Mouse (Mus musculus) cerebellum, adult 2 months (tissue): ENCODE data around the gene Ldlrad3. TPM values are rescaled to one million over a fixed set of nuclear protein-coding genes. Genes with fewer than 3 reads are reported as not detected.

Source experiments
- DNase-seq, 2 experiments: peaks; one replicate each; pipeline ENCODE4 v3.0.0; 2021
- H3K27ac ChIP-seq: fragments of 200-500 bp; 2 replicates; pipeline ENCODE4 v1.5.1; 2012; ENCODE audit warnings: low read length, control low read depth, inconsistent platforms; ENCODE audit not compliant: insufficient read depth
- H3K27me3 ChIP-seq: fragments of 200-500 bp; 2 replicates; pipeline ENCODE4 v1.6.1; 2012; ENCODE audit warnings: inconsistent platforms, mild to moderate bottlenecking, low read length, moderate library complexity; ENCODE audit not compliant: control insufficient read depth, insufficient read depth
- H3K4me1 ChIP-seq: fragments of 200-500 bp; 2 replicates; pipeline ENCODE4 v1.6.1; 2011; ENCODE audit warnings: low read length; ENCODE audit not compliant: control insufficient read depth, insufficient read depth
- H3K4me3 ChIP-seq: fragments of 200-500 bp; replicated peaks from 2 replicates; pipeline ENCODE3; 2011; ENCODE audit warnings: mild to moderate bottlenecking, low read depth, low read length, control low read depth; ENCODE audit not compliant: insufficient read depth
- CTCF ChIP-seq: fragments of 200-500 bp; IDR thresholded peaks from 2 replicates; pipeline ENCODE4 v1.5.1; 2011; ENCODE audit warnings: low read depth, mild to moderate bottlenecking, control low read depth, low read length, moderate library complexity, borderline replicate concordance; ENCODE audit not compliant: insufficient read depth
- POLR2A ChIP-seq: fragments of 200-500 bp; IDR thresholded peaks from 2 replicates; pipeline ENCODE4 v1.6.1; 2011; ENCODE audit warnings: low read length, control low read depth, borderline replicate concordance; ENCODE audit not compliant: insufficient read depth
- WGBS: fragments of 180-500 bp; shearing (Covaris S2); methylation state at CpG from one replicate; pipeline ENCODE4 v1.1.7; 2018; 5-methylcytosine and 5-hydroxymethylcytosine counted together
- polyA plus RNA-seq: library from polyadenylated mRNA; depleted of rRNA; stranded (reverse); fragments of >200 nt; gene quantifications from 2 replicates; pipeline ENCODE4 v1.2.3, GENCODE M21; 2012

Ldlrad3 gene
- polyA plus RNA-seq, 1 experiment: 12.3 TPM

GRCm38 (mm10) chr2:102196709-102197108 lies 10.5 kb upstream of the Ldlrad3 start:
- H3K27ac ChIP-seq: no peak overlapping the region
- 34% methylated on average over 8 of the region's 8 CpGs for WGBS
- DNase-seq: no peak
- H3K27me3 ChIP-seq: no peaks in the 10 kb centered on the region
- H3K4me1 ChIP-seq: peaks cover 16% of the 10 kb centered on the region
- H3K4me3 ChIP-seq: no peak overlapping the region
- no peak for TF ChIP-seq CTCF
- no peak for TF ChIP-seq POLR2A

DNA sequence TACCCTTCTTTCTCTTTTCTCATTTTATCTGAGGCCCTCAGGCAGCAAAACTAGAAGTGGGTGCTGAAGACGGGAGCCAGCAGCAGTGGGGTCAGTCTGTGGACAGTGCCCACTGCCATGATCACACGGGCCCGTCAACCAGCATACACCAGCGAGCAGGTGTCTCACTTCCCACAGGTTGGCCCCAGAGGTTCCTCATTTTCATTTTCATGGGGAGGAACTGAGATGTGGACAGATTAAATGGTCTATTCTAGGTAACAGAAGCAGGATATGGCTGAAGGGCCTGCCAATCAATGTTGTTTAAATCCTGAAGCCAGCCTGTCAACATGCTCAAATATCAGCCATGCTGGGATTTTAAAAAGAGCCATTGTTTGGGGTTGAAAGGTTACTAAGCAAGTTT lies 9.3 kb upstream of the Ldlrad3 start:
- Histone ChIP-seq H3K27ac (no peak overlapping the region), H3K4me3 (no peak overlapping the region), H3K27me3 (no peaks in the 10 kb centered on the region), H3K4me1 (peaks cover 13% of the 10 kb centered on the region; the same call in 1 of the 2 replicates)
- TF ChIP-seq CTCF: no peak
- TF ChIP-seq POLR2A: no peak
- 95% methylated on average over 4 of the region's 4 CpGs for WGBS
- no peak for DNase-seq

DNA sequence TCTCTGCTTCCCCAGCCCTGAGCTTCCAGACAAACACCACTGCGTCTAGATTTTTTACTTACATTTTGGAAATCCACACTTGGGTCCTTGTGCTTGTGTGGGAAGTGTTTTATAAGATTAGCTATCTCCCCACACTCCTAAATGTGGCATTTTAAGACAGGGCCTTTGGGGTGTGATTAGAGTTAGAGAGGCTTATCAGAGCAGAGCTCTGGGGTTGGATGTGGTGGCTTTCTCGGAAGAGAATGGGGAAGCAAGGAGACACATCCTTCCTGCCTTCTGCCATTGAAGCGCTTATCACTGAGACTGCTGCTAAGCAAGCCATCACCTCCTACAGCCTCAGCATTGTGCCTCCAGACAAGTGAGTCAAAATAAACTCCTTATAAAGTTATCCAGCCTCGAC lies 8.1 kb upstream of the Ldlrad3 start:
- Histone ChIP-seq H3K27me3 (no peaks in the 10 kb centered on the region), H3K27ac (no peak overlapping the region), H3K4me3 (no peak overlapping the region), H3K4me1 (peaks cover 11% of the 10 kb centered on the region; the same call in 1 of the 2 replicates)
- 93% methylated on average over 4 of the region's 4 CpGs for WGBS
- DNase-seq: no peak
- TF ChIP-seq POLR2A (no peak), CTCF (no peak)

DNA sequence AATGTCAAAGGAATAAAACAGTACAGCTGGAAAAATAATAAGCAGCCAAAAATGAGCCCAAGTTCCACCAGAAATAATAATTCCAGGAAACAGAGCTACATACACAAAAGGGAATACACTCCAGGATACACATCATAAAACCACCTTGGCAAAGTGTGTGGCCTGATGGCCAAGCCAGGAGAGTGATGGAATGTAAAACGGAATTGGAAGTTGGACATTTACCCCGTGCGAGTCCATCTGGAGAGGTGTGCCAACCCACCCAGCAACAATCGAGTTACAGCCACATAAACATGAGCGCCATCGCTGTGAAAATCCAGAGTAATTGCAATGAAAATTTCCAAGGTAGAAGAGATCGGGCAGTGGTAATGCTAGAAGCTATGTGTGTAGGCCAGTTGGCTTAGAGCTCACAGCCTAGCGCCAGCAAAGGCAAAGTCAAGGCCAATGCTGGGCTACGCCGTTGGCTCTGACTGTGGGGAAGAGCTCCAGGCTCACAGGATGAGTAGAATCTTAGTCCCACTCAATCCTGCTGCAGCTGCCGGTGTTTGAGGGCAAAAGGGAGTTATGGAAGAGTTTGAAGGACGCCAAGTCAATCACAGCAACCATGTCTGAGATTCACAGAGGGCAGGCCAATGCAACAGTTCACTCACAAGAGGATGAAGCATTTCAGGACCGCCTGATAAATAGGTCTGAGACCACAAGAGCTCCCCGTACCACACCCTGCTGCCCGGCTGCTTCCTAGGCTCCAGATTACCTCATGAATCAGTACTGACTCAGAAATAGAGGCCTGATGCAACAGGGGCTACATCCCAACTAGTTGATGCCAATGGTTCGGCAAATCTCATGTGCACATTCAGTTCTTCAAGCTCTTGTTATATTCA lies 7.0 kb upstream of the Ldlrad3 start:
- TF ChIP-seq CTCF (no peak), POLR2A (no peak)
- DNase-seq: peak; percentile 45 to 59
- H3K27me3 ChIP-seq: no peaks in the 10 kb centered on the region
- peaks cover 11% of the 10 kb centered on the region; the same call in 1 of the 2 replicates for H3K4me1 ChIP-seq
- WGBS: 43% methylated on average over 16 of the region's 16 CpGs
- H3K27ac ChIP-seq: peak overlapping the region; percentile 48; the same call in 1 of the 2 replicates
- H3K4me3 ChIP-seq: no peak overlapping the region

DNA sequence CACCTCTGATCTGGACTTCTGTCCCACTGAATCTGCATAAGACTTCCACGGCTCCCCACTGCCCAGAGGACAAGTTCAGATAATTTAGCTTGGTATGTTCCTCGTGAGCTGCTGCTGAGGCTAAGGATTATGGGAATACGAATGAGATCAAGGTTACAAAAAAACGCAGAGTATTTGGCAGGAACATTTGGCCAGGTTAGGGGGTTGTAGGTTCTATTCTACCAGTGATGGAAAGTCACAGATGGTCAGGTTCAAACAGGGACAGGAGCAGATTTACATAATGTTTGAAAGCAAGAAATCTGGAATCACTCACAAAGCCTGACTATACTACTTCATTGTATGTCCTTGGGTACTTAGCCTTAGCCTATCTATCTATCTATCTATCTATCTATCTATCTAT lies 5.6 kb upstream of the Ldlrad3 start:
- Histone ChIP-seq H3K4me3 (no peak overlapping the region), H3K4me1 (peaks cover 11% of the 10 kb centered on the region; the same call in 1 of the 2 replicates), H3K27ac (no peak overlapping the region), H3K27me3 (no peaks in the 10 kb centered on the region)
- TF ChIP-seq POLR2A: no peak
- no peak for TF ChIP-seq CTCF
- DNase-seq: peak in 1 of 2 experiments; percentile 70
- 26% methylated on average over 4 of the region's 4 CpGs for WGBS

- TF ChIP-seq CTCF (no peak), POLR2A (no peak)
- no peak overlapping the region for H3K27ac ChIP-seq
- no peaks in the 10 kb centered on the region for H3K27me3 ChIP-seq
- H3K4me3 ChIP-seq: no peak overlapping the region
- peaks cover 11% of the 10 kb centered on the region; the same call in 1 of the 2 replicates for H3K4me1 ChIP-seq
- DNase-seq: no peak
Measured at GRCm38 (mm10) chr2:102190956-102191355, 4.8 kb upstream of the Ldlrad3 start.

DNA sequence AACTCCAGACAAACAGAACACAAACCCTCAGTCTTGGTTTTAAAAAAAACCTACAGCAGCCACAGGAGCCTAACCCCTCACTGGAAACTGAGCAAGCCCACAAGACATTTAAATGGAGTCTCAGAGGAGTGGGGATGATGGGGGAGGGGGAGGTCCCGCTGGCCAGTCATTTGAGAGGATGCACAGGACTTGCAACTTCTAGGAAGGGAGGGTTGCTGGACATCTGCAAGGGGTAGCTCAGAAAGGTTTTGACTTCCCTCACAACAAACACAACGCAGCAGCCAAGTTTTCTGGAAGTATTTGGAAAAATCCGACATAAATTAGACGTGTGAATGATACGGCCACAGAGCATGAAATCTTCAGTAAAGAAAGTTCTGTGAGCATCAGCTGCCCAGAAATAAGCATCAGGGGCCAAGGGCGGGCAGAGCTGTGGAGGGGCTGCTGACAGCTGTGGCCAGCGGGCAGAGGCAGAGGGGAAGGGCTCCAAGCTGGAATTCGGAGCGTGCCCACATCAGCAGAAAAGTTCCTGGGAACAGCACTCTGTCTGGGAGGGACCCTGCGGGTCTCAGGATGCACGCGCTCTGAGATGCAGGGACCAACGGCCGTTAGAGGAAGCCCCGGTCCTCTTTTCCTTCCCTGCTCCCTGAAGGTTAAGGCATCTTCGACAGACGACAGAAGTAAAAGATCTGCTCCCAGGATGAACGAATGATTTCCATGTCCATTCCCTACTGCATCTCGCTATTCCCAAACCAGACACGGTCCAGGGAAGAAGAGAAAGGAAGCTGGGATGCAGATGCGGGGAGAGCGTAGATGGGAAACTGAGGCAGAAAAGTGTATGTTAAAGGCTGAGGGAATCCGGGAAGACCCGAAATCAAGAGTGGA lies 875 bp downstream of the Ldlrad3 start:
- peaks cover 4% of the 10 kb centered on the region; the same call in 1 of the 2 replicates for H3K4me1 ChIP-seq

More for the DNA sequence above, 875 bp downstream of the Ldlrad3 start:
- no peak for DNase-seq
- H3K27ac ChIP-seq: peak overlapping the region; percentile 68; the same call in 1 of the 2 replicates
- peak overlapping the region; percentile 93 for H3K4me3 ChIP-seq
- H3K27me3 ChIP-seq: no peaks in the 10 kb centered on the region
- 0 out of 2 replicates have a peak, but pooled peaks have one; percentile 7 for TF ChIP-seq POLR2A
- no peak for TF ChIP-seq CTCF
- WGBS: 9% methylated on average over 24 of the region's 24 CpGs
